Mouse (Mus musculus): ENCODE data around the gene Tcf7.
A peak's percentile ranks its signal among the peaks of the same experiment; 100 is the strongest.

Gene Tcf7

GRCm38 (mm10) chr11:52268104-52268835, 14.5 kb downstream of the Tcf7 start:
- DNase-seq (ENCODE audit: low read depth, low spot score) = peak; percentile 83

- DNase-seq (ENCODE audit: low read depth, low spot score) = peak; percentile 51
Measured at GRCm38 (mm10) chr11:52267271-52267670, 15.5 kb downstream of the Tcf7 start.

- peak; percentile 86 for DNase-seq (ENCODE audit: low read depth, low spot score)
Measured at GRCm38 (mm10) chr11:52265616-52266307, 17.1 kb downstream of the Tcf7 start.

- no peak for DNase-seq (ENCODE audit: low read depth, low spot score)
Measured at GRCm38 (mm10) chr11:52264871-52265270, 17.9 kb downstream of the Tcf7 start.

GRCm38 (mm10) chr11:52262338-52262737, 20.5 kb downstream of the Tcf7 start:
- DNase-seq (ENCODE audit: low read depth, low spot score) = no peak

- DNase-seq (ENCODE audit: low read depth, low spot score) = peak; percentile 83
Measured at GRCm38 (mm10) chr11:52261937-52262336, 20.9 kb downstream of the Tcf7 start.

- DNase-seq (ENCODE audit: low read depth, low spot score) = peak; percentile 52
Measured at GRCm38 (mm10) chr11:52260878-52261277, 21.9 kb downstream of the Tcf7 start.

GRCm38 (mm10) chr11:52258711-52259110, 24.1 kb downstream of the Tcf7 start:
- peak; percentile 6 for DNase-seq (ENCODE audit: low read depth, low spot score)

- DNase-seq (ENCODE audit: low read depth, low spot score) = no peak
Measured at GRCm38 (mm10) chr11:52257376-52257775, 25.4 kb downstream of the Tcf7 start.

- DNase-seq (ENCODE audit: low read depth, low spot score) = no peak
Measured at GRCm38 (mm10) chr11:52255077-52255476, 27.7 kb downstream of the Tcf7 start.

GRCm38 (mm10) chr11:52253674-52254375, 29.0 kb downstream of the Tcf7 start:
- peak; percentile 73 for DNase-seq (ENCODE audit: low read depth, low spot score)

GRCm38 (mm10) chr11:52252692-52253091, 30.1 kb downstream of the Tcf7 start:
- no peak for DNase-seq (ENCODE audit: low read depth, low spot score)

- DNase-seq (ENCODE audit: low read depth, low spot score) = no peak
Measured at GRCm38 (mm10) chr11:52251770-52252169, 31.0 kb downstream of the Tcf7 start.

- DNase-seq (ENCODE audit: low read depth, low spot score) = no peak
Measured at GRCm38 (mm10) chr11:52249452-52249851, 33.4 kb downstream of the Tcf7 start.

GRCm38 (mm10) chr11:52240898-52241542, 41.8 kb downstream of the Tcf7 start:
- peak; percentile 47 for DNase-seq (ENCODE audit: low read depth, low spot score)

- DNase-seq (ENCODE audit: low read depth, low spot score) = no peak
Measured at GRCm38 (mm10) chr11:52234509-52234908, 48.3 kb downstream of the Tcf7 start.

GRCm38 (mm10) chr11:52233906-52234305, 48.9 kb downstream of the Tcf7 start:
- DNase-seq (ENCODE audit: low read depth, low spot score) = no peak

- DNase-seq (ENCODE audit: low read depth, low spot score) = no peak
Measured at GRCm38 (mm10) chr11:52233043-52233653, 49.7 kb downstream of the Tcf7 start.

GRCm38 (mm10) chr11:52231606-52232541, 50.9 kb downstream of the Tcf7 start, which contains the start of gene Skp1a:
Gene Skp1a (plus strand): TSS chr11:52231995.
- peak; percentile 95 for DNase-seq (ENCODE audit: low read depth, low spot score)

GRCm38 (mm10) chr11:52230694-52231093, 52.1 kb downstream of the Tcf7 start:
- no peak for DNase-seq (ENCODE audit: low read depth, low spot score)
